Mouse (Mus musculus): ENCODE measurements around the gene Vps13a.
"Not testable (repeated sequence)": the region's sequence is repeated elsewhere in the genome, so short reads cannot be mapped to it uniquely, and the experiment has no call there.

Gene Vps13a

DNA sequence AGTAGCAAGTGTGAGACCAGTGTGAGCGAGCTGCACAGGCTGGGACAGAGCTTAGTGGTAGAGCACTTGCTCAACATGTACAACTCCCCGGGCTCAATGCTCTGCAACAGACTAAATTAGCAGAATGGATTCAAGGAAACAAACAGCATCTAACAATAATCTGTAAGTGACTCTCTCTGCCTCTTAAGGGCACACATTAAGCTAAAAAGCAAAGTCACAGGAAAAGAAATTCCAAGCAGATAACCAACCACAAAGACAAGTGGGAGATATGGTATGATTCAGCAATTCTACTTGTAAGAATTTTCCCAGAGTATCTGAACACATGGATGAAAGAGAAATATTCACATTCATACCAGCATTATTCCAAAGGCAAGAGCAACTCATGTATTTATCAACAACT, 13.3 kb downstream of the Vps13a start:
- no peak for DNase-seq (ENCODE audit: low read depth, low spot score)

DNA sequence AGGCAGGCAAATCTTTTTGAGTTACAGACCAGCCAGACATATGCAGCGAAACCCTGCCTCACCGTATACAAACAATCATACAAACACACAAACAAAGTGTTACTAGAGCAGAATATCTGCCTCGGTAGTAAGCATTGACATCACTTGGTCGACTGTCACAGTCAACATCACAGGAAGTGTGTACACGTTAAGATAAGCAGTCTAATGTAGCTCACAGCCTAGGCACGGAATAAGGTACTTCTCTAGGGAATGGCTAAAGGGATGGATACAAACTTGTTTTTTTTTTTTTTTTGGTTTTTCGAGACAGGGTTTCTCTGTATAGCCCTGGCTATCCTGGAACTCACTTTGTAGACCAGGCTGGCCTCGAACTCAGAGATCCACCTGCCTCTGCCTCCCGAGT, 23.3 kb downstream of the Vps13a start:
- not testable (repeated sequence) for DNase-seq (ENCODE audit: low read depth, low spot score)

GRCm38 (mm10) chr19:16755854-16756253, 24.9 kb downstream of the Vps13a start:
- no peak for DNase-seq (ENCODE audit: low read depth, low spot score)

- DNase-seq (ENCODE audit: low read depth, low spot score), result no peak
Measured at GRCm38 (mm10) chr19:16755226-16755625, 25.5 kb downstream of the Vps13a start.

DNA sequence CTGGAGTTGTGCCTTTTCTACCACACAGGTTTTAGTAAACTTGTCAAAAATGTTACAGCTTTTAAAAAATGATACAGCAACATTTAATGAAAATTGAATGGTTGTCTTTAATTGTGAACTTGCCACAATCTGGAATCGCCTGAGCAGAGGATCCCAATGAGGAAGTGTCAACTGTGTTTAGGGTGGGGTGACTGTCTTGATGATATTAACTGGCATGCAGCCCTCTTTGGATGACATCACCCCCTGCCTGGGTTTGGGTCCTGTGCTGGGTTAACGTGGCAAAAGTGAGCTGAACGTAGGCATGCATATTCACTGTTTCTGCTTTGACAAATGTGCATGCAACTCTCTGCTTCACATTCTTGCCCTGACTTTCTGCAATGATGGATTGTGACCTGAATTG, 27.6 kb downstream of the Vps13a start:
- no peak for DNase-seq (ENCODE audit: low read depth, low spot score)

- DNase-seq (ENCODE audit: low read depth, low spot score), result no peak
Measured at GRCm38 (mm10) chr19:16736854-16737253, 43.9 kb downstream of the Vps13a start.

GRCm38 (mm10) chr19:16728729-16729128, 52.0 kb downstream of the Vps13a start:
- DNase-seq (ENCODE audit: low read depth, low spot score), result no peak

DNA sequence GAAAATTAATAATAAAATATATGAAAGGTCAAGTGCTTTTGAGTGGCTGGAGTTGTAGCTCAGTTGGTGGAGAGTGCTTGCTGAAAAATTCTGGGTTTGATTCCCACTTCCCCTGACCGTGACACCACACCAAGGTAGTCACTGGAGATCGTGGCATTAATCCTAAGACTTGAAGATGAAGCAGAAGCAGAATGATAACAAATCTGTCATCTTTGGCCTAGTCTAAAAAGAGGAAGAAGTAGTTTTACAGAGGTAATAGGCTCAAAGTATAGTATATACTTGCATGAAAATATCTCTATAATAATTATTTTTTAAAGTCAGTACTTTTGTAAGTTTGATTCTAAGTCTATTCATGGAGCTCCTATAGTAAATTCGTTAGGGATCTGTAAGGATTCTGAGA, 65.5 kb downstream of the Vps13a start:
- no peak for DNase-seq (ENCODE audit: low read depth, low spot score)

GRCm38 (mm10) chr19:16701790-16702189, 78.9 kb downstream of the Vps13a start:
- no peak for DNase-seq (ENCODE audit: low read depth, low spot score)

- DNase-seq (ENCODE audit: low read depth, low spot score), result no peak
Measured at GRCm38 (mm10) chr19:16684922-16685321, 95.8 kb downstream of the Vps13a start.

DNA sequence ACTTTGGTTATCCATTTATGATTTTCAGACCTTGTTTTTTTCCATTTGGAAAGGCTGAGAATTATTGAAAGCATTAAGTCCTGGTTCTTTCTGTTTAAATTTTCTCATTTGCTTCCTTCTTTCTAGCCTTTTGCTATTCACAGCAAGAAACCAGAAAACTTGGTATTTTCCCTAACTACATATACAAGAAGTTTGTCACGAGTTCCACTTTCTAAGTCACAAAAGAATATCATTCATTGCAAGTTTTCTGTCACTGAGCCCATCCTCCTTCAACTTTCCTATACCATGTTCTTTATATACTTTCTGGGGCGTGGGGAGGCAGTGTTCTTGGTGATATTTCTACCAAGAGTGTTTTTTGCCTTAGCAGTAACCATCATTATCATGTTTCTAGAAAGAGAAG, 96.5 kb downstream of the Vps13a start:
- DNase-seq (ENCODE audit: low read depth, low spot score), result no peak

GRCm38 (mm10) chr19:16625610-16626395, 154.9 kb downstream of the Vps13a start:
- DNase-seq (ENCODE audit: low read depth, low spot score), result no peak

DNA sequence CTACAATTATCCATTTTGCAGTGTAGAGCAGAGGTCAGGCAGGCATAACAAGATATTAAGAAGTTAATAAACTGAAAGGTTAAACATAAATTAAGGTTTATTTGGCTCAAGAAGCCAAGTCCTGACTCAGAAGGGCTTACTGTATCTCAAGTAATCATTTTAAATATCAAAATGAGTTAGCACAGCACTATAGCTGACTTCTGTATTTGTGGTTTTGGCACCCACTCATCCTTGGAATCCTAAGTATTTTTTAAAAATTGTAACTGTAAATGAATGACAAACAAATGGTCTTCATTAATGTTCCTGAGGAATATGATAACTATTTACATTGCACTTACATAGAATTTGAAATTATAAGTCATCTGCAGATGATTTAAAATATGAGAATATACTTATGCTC, 155.7 kb downstream of the Vps13a start:
- no peak for DNase-seq (ENCODE audit: low read depth, low spot score)

- no peak for DNase-seq (ENCODE audit: low read depth, low spot score)
Measured at GRCm38 (mm10) chr19:16623154-16623553, 157.6 kb downstream of the Vps13a start.

DNA sequence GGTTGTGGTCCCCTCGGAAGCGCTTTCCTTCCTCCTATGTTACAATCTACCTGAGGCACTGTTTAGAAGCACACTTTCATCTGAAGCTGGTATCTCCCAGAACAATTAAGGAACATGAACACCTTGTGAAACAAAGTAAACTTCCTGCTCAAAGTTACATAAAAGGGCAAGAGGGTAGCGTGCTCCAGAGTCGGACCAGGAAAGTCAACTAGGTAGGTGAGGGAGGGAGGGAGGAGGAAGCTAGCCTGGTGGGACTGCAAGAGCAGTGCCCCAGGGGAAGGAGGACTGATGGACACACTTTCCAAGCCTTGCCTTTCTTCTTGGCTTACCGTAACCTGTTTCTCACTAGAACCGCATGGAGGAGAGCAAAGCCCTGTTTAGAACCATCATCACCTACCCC, 173.1 kb downstream of the Vps13a start:
- no peak for DNase-seq (ENCODE audit: low read depth, low spot score)

GRCm38 (mm10) chr19:16602026-16602425, 178.7 kb downstream of the Vps13a start:
- DNase-seq (ENCODE audit: low read depth, low spot score), result no peak

DNA sequence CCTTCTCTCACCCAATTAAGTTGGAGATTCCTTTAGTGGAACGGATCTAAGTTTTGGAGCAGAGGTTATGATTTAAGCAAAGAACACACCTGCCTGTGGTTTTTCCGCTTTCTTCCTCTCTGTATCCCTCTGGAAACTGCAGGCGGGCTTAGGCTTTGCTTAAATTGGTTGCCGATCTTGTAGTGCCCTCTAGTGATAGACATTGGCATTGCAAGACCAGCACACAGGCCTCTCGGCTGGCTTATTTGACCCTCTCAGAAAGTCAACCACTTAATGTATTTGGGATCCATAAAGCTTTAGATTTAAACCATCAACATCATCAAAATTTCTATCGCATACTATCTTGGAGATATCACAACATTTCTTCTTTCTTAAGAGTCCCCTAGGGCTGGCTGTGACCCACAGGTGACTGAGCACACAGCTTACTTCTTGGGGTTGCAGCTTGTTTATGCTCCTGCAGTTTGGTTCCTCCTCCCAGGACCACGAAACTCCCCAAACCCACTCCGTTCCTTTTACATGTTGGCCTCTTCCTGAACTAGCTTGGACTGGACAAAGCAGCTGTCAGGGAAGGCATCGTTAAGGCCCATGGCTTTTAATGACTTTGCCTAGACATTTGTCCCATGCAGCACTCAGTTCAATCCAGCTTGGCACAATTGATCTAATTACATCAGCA, 181.3 kb downstream of the Vps13a start:
- DNase-seq (ENCODE audit: low read depth, low spot score), result peak; percentile 57

GRCm38 (mm10) chr19:16598653-16599297, 182.0 kb downstream of the Vps13a start:
- DNase-seq (ENCODE audit: low read depth, low spot score), result no peak

GRCm38 (mm10) chr19:16597216-16597615, 183.5 kb downstream of the Vps13a start:
- DNase-seq (ENCODE audit: low read depth, low spot score), result no peak

- DNase-seq (ENCODE audit: low read depth, low spot score), result no peak
Measured at GRCm38 (mm10) chr19:16593975-16594317, 186.8 kb downstream of the Vps13a start.

DNA sequence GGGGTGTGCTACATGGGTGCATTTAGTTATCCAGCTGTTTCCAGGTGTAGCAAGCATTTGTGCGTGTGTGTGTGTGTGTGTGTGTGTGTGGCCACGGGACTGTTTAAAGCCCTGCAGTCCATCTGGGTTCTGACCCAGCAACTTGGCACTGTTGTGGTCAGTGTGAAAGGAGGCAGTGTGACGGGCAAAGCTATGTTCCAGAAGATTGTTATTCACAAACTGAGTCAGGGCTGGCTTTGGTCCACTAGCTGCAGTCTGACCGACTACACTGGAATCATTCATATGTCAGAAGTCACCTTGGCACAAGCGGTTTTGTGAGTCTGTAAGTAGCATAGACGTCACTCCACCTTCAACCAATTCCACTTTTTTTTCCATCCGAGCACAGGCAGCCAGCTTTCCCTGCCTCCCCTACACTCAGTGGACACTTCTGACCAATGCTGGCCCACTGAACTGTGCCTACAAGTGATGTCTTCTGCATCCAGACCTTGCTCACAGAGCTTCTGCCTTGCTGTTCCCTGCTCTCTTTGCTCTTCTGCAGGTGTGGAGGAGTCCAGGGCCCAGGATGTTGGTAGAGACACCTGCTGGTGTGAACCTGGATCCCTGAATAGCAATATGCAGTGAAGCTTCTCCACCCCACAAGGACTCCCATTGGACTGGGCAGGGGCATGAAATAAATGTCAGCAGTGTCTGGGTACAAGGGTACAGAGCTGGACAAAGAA, 187.3 kb downstream of the Vps13a start:
- DNase-seq (ENCODE audit: low read depth, low spot score), result no peak

DNA sequence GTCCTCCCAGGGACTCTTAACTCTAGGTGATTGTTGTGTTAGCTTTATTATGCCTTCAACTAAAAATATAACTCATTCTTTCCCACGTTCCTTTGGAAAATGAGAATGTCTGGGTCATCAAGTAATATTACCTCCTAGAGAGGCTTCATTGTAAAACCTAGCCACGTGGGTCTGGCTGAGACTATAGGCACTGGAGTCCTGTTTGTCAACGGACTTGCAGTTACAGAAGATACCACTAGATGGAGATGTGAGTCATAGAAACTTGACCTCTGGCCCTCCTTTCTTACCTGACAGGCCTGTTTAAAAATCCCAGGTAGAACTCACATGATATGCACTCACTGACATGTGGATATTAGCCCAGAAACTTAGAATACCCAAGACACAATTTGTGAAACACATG, 195.4 kb downstream of the Vps13a start:
- DNase-seq (ENCODE audit: low read depth, low spot score), result peak; percentile 26

Data from WW6 (cell line).